Mouse (Mus musculus) bone marrow, adult 2 months (tissue): ENCODE measurements around the gene Scgb1c1. TPM values are rescaled to one million over a fixed set of nuclear protein-coding genes. Genes with fewer than 3 reads are reported as not detected.
A peak's percentile ranks its signal among the peaks of the same experiment; 100 is the strongest.

ENCODE experiments used
- H3K27ac ChIP-seq: fragments of 200-500 bp; 2 replicates; pipeline ENCODE4 v1.5.1; 2012; ENCODE audit warnings: low read depth, mild to moderate bottlenecking, control low read depth, inconsistent platforms, low read length; ENCODE audit not compliant: control insufficient read depth, poor library complexity, insufficient read depth
- H3K4me1 ChIP-seq: fragments of 200-500 bp; 2 replicates; pipeline ENCODE4 v1.6.1; 2011; ENCODE audit warnings: low read length; ENCODE audit not compliant: control insufficient read depth, insufficient read depth
- H3K4me3 ChIP-seq: fragments of 200-500 bp; replicated peaks from 2 replicates; pipeline ENCODE3; 2011; ENCODE audit warnings: mild to moderate bottlenecking, low read depth, low read length, control low read depth; ENCODE audit not compliant: control insufficient read depth
- CTCF ChIP-seq: fragments of 200-500 bp; IDR thresholded peaks from 2 replicates; pipeline ENCODE4 v1.5.1; 2011; ENCODE audit warnings: low read length, control low read depth; ENCODE audit not compliant: control insufficient read depth, insufficient read depth
- POLR2A ChIP-seq: fragments of 200-500 bp; IDR thresholded peaks from 2 replicates; pipeline ENCODE4 v1.6.1; 2011; ENCODE audit warnings: low read depth, mild to moderate bottlenecking, control low read depth, low read length, borderline replicate concordance; ENCODE audit not compliant: control insufficient read depth
- WGBS: fragments of 180-500 bp; shearing (Covaris S2); methylation state at CpG from one replicate; pipeline ENCODE4 v1.1.7; 2018; 5-methylcytosine and 5-hydroxymethylcytosine counted together
- polyA plus RNA-seq: library from polyadenylated mRNA; stranded (reverse); fragments of >200 nt; gene quantifications from 2 replicates; pipeline ENCODE4 v1.2.4, GENCODE M21; 2011; ENCODE audit warnings: low replicate concordance; ENCODE audit not compliant: missing spikeins, insufficient read depth, insufficient read length

Gene Scgb1c1
- polyA plus RNA-seq, 1 experiment: not detected

GRCm38 (mm10) chr7:140851916-140852315 lies 6.6 kb downstream of the Scgb1c1 start:
- Histone ChIP-seq H3K27ac (no peak overlapping the region), H3K4me1 (peaks cover 1% of the 10 kb centered on the region; the same call in 1 of the 2 replicates), H3K4me3 (no peak overlapping the region)
- no peak for TF ChIP-seq POLR2A
- WGBS: 92% methylated on average over 4 of the region's 4 CpGs

DNA sequence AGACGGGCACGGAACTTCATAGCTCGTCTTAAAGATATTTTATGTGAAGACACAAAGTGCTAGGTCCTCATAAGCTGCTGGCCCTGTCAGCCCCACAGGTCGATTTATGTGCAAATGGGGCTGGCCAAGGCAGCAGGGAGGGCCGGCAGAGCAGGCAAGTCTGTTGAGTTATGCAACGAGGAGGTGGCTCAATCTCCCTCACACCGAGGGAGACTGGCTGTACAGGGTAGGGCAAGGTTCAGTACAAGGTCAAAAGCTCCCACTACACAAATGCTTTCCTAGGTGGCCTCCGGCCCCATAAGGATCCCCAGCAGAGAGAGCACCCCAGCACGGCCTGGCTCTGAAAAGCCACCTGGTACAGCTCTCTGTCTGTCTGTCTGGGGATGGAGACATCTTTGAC lies 8.0 kb downstream of the Scgb1c1 start:
- Histone ChIP-seq H3K4me1 (peaks cover 3% of the 10 kb centered on the region; the same call in 1 of the 2 replicates), H3K27ac (no peak overlapping the region), H3K4me3 (no peak overlapping the region)
- TF ChIP-seq CTCF (no peak), POLR2A (no peak)
- 52% methylated on average over 9 of the region's 9 CpGs for WGBS

- TF ChIP-seq POLR2A: no peak
- TF ChIP-seq CTCF: no peak
- no peak overlapping the region for H3K4me3 ChIP-seq
- WGBS: 88% methylated on average over 18 of the region's 18 CpGs
- no peak overlapping the region for H3K27ac ChIP-seq
- peaks cover 6% of the 10 kb centered on the region; the same call in 1 of the 2 replicates for H3K4me1 ChIP-seq
These were observed 9.1 kb downstream of the Scgb1c1 start for GRCm38 (mm10) chr7:140854483-140854882.

DNA sequence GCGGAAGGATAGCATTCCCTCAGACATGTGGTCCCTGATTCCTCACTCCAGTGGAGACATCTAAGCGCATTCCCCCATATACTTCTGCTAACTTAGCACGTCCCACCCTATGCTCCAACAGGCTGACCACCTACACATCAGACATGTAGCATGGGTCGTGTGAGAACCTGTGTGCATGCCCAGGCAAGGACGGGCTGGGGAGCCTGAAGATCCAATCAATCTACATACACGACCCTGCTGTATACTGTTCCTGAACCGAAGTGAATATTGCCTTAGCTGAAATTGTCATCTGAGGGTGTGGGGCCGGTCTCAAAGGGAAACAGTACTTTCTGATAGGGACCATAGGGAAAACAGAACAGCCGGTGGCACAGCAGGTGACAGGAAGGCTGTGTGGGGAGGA lies 9.8 kb downstream of the Scgb1c1 start:
- Histone ChIP-seq H3K4me3 (peak overlapping the region; percentile 82), H3K4me1 (peaks cover 6% of the 10 kb centered on the region; the same call in 1 of the 2 replicates), H3K27ac (no peak overlapping the region; the same call in 1 of the 2 replicates)
- TF ChIP-seq CTCF (no peak), POLR2A (no peak)
- 57% methylated on average over 9 of the region's 9 CpGs for WGBS

GRCm38 (mm10) chr7:140855860-140856784 lies 10.8 kb downstream of the Scgb1c1 start, which contains the start of gene Gm45785:
Gene Gm45785 (minus strand): TSS chr7:140856331.
- TF ChIP-seq CTCF (no peak), POLR2A (peak; percentile 66; the same call in 1 of the 2 replicates)
- WGBS: under 1% methylated on average over 51 of the region's 51 CpGs
- Histone ChIP-seq H3K4me1 (peaks cover 6% of the 10 kb centered on the region; the same call in 1 of the 2 replicates), H3K27ac (peak within 1 kb of the TSS; percentile 88), H3K4me3 (peak within 1 kb of the TSS; percentile 82)

GRCm38 (mm10) chr7:140856785-140857549 lies 11.6 kb downstream of the Scgb1c1 start, which contains the start of gene Ric8a:
Gene Ric8a (plus strand): TSS chr7:140856957.
- Histone ChIP-seq H3K4me3 (peak within 1 kb of the TSS; percentile 82), H3K27ac (peak within 1 kb of the TSS; percentile 88), H3K4me1 (peaks cover 6% of the 10 kb centered on the region; the same call in 1 of the 2 replicates)
- under 1% methylated on average over 50 of the region's 50 CpGs for WGBS
- TF ChIP-seq CTCF (no peak), POLR2A (peak; percentile 72; the same call in 1 of the 2 replicates)

DNA sequence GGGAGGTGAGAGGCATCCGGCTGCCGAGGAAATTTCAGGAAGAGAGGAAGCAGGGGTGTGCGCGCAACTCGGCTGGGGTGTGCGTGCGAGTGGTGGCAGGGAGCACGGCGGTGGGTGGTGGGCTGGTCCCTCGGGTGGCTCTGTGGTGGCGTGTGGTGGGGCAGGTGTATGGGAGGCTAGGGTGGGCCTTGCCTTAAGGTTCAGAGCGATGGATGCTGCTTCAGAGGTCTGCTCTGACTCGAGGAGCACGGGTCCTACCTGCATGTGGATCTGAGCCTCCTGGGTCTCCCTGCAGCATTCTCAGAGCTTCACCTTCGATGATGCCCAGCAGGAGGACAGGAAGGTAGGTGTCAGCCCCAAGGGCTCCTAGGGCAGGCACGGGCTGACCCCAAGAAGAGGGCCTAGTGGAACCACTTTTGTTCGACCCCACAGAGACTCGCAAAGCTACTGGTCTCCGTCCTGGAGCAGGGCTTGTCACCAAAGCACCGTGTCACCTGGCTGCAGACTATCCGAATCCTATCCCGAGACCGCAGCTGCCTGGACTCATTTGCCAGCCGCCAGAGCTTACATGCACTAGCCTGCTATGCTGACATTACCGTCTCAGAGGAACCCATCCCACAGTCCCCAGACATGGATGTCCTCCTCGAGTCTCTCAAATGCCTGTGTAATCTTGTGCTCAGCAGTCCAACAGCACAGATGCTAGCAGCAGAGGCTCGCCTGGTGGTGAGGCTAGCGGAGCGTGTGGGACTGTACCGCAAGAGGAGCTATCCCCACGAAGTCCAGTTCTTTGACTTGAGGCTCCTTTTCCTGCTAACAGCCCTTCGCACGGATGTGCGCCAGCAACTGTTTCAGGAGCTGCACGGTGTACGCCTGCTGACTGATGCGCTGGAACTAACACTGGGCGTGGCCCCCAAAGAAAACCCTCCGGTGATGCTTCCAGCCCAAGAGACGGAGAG lies 12.5 kb downstream of the Scgb1c1 start, which contains the start of gene Bet1l:
Gene Bet1l, minus strand, starts transcription at position 28 of the 956 bp plus-strand sequence.
- H3K4me3 ChIP-seq: peak within 1 kb of the TSS; percentile 82
- WGBS: 12% methylated on average over 40 of the region's 40 CpGs
- TF ChIP-seq CTCF (no peak), POLR2A (no peak)
- peaks cover 6% of the 10 kb centered on the region; the same call in 1 of the 2 replicates for H3K4me1 ChIP-seq
- peak within 1 kb of the TSS; percentile 88 for H3K27ac ChIP-seq
